Mouse (Mus musculus) v-Abl transformed pro-B cells (cell line): ENCODE data around the gene Rinl.

Experiments used
- in situ Hi-C, 2 experiments: fragments of 400-800 bp; cut with MboI; formaldehyde crosslinking; loops; one replicate each; pipeline ENCODE4 v1.15.1; 2025; ENCODE audit not compliant: unreplicated experiment in 2 of 2

The Rinl gene

DNA sequence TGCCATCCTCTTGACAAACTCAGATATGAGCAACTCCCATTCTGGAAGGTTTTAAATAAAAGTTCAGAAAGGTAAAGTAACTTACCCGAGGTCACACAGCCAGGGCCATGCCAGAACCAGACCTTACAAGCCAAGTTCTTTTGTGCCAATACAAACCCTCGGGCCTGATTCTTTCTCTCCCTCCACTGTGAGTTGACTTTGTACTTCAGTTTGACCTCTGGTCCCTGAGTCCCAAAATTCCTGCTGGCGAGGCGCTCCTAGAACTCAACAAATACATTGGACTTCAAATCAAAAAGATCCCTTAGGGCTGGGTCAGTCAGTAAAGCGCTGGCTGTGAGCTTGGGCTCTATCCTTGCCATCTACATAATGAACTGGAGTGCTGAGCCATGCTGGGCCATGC lies 48.2 kb downstream of the Rinl start:
- in situ Hi-C loops: no loop called here

DNA sequence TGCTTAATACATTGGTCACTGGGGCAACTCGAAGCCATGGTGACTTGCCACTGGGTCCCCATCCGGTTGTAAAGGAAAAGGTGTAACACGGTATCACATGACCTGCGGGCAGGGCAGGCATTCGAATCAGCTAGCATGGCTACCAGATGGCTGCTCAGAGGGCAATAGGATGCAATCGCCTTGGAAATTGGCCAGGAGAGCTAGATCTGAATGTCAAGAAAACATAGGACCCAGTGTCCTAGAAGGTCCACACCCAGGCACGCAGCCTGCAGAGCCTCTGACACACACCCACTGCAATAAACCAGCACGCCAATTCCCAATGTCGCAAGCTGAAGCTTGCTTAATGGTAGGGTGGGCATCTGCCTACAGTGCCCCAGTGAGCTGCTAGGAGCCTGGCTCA lies 49.6 kb downstream of the Rinl start:
- in situ Hi-C loops: no loop called here

DNA sequence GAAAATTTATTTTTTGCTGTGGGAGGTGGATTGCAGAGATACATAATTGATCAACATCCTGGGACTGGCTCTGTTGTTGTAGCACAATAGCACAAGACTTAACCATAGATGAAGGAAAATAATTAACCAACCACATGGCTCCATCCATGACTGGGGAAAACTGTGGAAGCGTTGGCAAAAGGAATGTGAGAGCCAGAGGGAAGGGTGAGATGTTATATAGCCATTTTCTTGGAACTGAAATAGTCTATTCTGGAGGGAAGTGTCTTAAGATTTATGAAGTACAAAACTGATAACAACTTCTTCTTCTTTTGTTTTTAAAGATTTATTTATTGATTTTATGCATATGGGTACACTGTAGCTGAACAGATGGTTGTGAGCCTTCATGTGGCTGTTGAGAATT lies 58.5 kb downstream of the Rinl start:
- in situ Hi-C loops: no loop called here
